Mouse (Mus musculus) intestine, embryonic 14.5 days (tissue): ENCODE data around the gene Wipi2. TPM values are rescaled to one million over a fixed set of nuclear protein-coding genes. Genes with fewer than 3 reads are reported as not detected.
A peak's percentile ranks its signal among the peaks of the same experiment; 100 is the strongest.

Source experiments
- ATAC-seq: fragments of 200-750 bp; cut with Nextera tagmentation; replicated peaks from 2 replicates; pipeline ENCODE4 v1.8.0; 2017; ENCODE audit warnings: low read depth, moderate number of reproducible peaks, moderate TSS enrichment, moderate library complexity; ENCODE audit not compliant: low FRiP score, low TSS enrichment
- DNase-seq: peaks from one replicate; pipeline ENCODE4 v3.0.0-alpha.2; 2018; ENCODE audit warnings: low spot score
- H3K27ac ChIP-seq: fragments of 300-500 bp; sonication (generic); 2 replicates; pipeline ENCODE4 v1.5.1; 2014; ENCODE audit warnings: low read depth, mild to moderate bottlenecking, control low read depth
- H3K27me3 ChIP-seq: fragments of 300-500 bp; sonication (generic); replicated peaks from 2 replicates; pipeline ENCODE4 v1.6.1; 2014; ENCODE audit warnings: low read length, control low read depth; ENCODE audit not compliant: control insufficient read depth, insufficient read depth
- H3K36me3 ChIP-seq: fragments of 300-500 bp; sonication (generic); 2 replicates; pipeline ENCODE4 v1.6.1; 2014; ENCODE audit warnings: low read length, control low read depth; ENCODE audit not compliant: control insufficient read depth, insufficient read depth
- H3K4me1 ChIP-seq: fragments of 300-500 bp; sonication (generic); replicated peaks from 2 replicates; pipeline ENCODE4 v1.6.1; 2014; ENCODE audit warnings: low read length, control low read depth, mixed read lengths; ENCODE audit not compliant: control insufficient read depth, insufficient read depth
- H3K4me2 ChIP-seq: fragments of 300-500 bp; sonication (generic); 2 replicates; pipeline ENCODE4 v1.6.1; 2014; ENCODE audit warnings: low read length
- H3K4me3 ChIP-seq: fragments of 300-500 bp; sonication (generic); 2 replicates; pipeline ENCODE4 v1.5.1; 2014; ENCODE audit warnings: low read depth, low read length, control low read depth, mixed read lengths
- H3K9ac ChIP-seq: fragments of 300-500 bp; sonication (generic); 2 replicates; pipeline ENCODE4 v1.6.1; 2014; ENCODE audit warnings: mild to moderate bottlenecking, low read length
- H3K9me3 ChIP-seq: fragments of 300-500 bp; sonication (generic); 2 replicates; pipeline ENCODE4 v1.6.1; 2016; ENCODE audit warnings: low read length, control low read depth; ENCODE audit not compliant: control insufficient read depth
- WGBS: fragments of 180-500 bp; shearing (Covaris S2); extraction: QIAGEN DNeasy Blood & Tissue Kit; methylation state at CpG from one replicate; pipeline ENCODE4 v1.1.7; 2014; 5-methylcytosine and 5-hydroxymethylcytosine counted together
- polyA plus RNA-seq: library from polyadenylated mRNA; unstranded; fragments of >200 nt; fragmentation: Nextera tagmentation; extraction: Ambion mirVana; gene quantifications from 2 replicates; pipeline ENCODE4 v1.2.1, GENCODE M21; 2014

Wipi2 gene
- polyA plus RNA-seq, 1 experiment from 2014 or later: 46.5 TPM

DNA sequence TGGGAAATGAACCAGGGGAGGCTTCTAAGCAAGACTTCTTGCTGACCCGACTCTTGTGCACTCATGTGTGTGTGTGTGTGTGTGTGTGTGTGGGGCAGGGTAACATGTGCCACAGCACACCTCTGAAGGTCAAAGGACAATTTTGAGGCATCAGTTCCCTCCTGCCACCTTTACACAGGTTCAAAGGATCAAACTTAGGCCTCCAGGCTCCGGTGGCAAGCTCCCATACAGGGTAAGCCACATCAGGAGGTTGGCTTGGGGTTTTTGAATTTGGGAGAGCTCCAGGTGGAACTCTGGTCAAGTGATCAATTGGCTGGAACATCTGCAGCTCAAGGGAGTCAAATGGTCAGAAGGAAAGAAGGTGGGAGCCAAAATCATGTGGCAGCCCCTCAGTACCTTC lies 6.1 kb upstream of the Wipi2 start:
- DNase-seq (no peak), ATAC-seq (no peak)
- H3K36me3 ChIP-seq: no peaks in the 10 kb centered on the region
- 78% methylated on average over 2 of the region's 2 CpGs for whole genome bisulfite sequencing
- no peaks in the 10 kb centered on the region for H3K9me3 ChIP-seq
- H3K4me1 ChIP-seq: no peaks in the 10 kb centered on the region
- H3K27me3 ChIP-seq: no peaks in the 10 kb centered on the region
- H3K9ac ChIP-seq: no peak overlapping the region
- no peak overlapping the region for H3K4me3 ChIP-seq
- no peak overlapping the region for H3K4me2 ChIP-seq
- H3K27ac ChIP-seq: no peak overlapping the region

DNA sequence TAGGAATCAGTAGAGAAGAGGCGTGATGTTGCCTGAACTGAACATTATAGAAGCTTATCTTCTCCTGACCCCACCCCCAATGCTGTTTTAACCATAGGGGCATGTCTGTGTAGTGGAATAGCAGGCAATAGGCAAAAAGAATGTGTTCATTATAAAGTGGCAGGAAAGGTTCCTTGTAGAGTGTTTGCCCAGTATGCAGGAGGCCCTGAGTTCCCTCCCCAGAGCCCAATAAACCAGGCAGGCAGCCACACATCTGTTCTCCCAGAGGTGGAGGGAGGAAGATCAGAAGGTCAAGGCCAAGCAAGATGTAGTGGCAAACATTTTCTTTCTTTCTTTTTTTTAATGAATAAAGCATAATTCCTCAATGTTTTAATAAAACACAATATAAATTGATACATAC lies 5.4 kb upstream of the Wipi2 start:
- Histone ChIP-seq H3K9me3 (no peaks in the 10 kb centered on the region), H3K4me2 (no peak overlapping the region), H3K36me3 (no peaks in the 10 kb centered on the region), H3K9ac (no peak overlapping the region), H3K4me1 (no peaks in the 10 kb centered on the region), H3K27ac (no peak overlapping the region), H3K4me3 (no peak overlapping the region), H3K27me3 (no peaks in the 10 kb centered on the region)
- DNase-seq (no peak), ATAC-seq (no peak)
- WGBS: 82% methylated on average over 1 of the region's 1 CpGs

DNA sequence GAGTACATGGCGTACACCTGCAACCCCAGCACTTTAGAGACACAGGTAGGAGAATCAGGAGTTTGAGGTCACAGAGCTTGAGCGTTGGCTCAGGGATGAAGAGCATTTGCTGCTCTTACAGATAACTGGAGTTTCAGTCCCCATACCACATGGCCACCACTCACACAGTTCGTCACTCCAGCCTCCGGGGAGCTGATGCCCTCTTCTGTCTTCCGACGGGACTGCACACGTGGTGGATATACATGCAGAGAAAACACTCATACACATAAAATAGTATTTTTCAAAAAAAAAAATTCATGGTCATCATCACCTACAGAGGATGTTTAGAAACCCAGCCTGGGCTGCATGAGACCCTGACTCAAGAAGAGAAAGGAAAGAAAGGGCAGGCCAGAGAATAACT lies 4.4 kb upstream of the Wipi2 start:
- Histone ChIP-seq H3K9me3 (no peaks in the 10 kb centered on the region), H3K4me1 (no peaks in the 10 kb centered on the region), H3K36me3 (no peaks in the 10 kb centered on the region), H3K9ac (no peak overlapping the region), H3K4me2 (no peak overlapping the region), H3K27me3 (no peaks in the 10 kb centered on the region), H3K27ac (no peak overlapping the region), H3K4me3 (no peak overlapping the region)
- no peak for DNase-seq
- ATAC-seq: no peak
- 91% methylated on average over 7 of the region's 7 CpGs for WGBS

DNA sequence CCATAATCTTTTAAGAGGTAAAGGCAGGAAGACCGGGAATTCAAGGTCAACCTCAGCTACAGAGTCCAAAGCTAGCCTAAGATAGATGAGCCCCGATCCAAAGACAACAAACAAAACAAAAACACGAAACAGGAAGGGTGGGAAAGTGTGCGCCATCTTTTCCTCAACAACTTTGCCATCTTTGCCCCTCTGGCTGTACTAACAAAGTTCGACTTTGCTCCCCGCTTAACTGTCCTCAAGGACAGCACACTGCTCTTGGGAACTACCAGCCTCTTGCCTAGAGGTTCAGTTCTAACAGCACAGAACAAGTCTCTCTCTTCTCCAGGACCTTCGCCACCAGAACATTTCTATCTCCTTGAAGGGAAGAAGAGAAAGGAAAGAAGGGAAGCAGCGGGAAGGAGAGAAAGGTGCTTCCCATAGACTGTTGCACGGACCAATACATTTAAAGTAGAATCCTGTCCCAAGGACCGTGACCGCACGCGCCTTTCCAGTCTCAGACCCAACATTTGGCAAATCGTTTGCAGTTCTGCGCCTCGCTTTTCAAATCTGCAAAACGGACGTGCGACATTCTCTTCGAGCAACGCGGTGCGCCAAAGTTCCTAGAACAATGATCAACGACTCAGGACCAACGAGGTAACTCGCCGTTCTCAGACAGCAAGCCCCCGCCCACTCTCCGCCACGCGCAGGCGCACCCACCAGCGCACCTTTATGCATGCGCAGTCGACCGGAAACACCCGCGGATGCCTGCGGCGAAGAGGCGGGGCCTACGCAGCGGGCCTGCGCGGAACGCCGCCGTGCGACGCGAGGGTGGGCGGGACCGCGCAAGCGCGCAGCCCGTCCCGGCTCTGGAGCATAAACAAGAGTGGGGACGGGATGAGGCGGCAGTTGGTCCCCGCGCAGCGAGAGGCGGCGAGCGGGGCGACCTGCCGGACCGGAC lies 1.5 kb downstream of the Wipi2 start:
- Histone ChIP-seq H3K4me3 (peak overlapping the region; percentile 97), H3K4me2 (peak overlapping the region; percentile 86), H3K9ac (peak overlapping the region; percentile 86), H3K36me3 (peaks cover 16% of the 10 kb centered on the region), H3K27me3 (no peaks in the 10 kb centered on the region), H3K4me1 (peaks cover 5% of the 10 kb centered on the region; the same call in 1 of the 2 replicates), H3K9me3 (no peaks in the 10 kb centered on the region), H3K27ac (peak overlapping the region; percentile 85)
- WGBS: under 1% methylated on average over 69 of the region's 69 CpGs
- DNase-seq (peak; percentile 95), ATAC-seq (peak; percentile 96)

DNA sequence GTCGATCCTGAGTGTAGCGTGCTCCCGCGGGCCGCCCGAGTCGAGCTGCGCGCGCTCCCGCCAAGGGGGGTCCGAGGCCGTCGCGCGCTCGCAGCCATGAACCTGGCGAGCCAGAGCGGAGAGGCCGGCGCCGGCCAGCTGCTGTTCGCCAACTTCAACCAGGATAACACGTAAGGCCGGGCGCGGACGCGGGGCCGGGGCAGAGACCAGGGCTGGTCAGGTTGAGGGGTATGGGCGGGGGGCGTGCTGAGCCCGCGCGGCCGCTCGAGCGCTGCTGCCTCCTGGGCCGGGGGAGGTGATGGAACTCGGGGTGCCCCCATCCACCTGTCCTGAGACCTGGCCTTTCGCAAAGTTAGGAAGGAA lies 2.1 kb downstream of the Wipi2 start:
- no peak for DNase-seq
- peak overlapping the region; percentile 82 for H3K27ac ChIP-seq
- peak overlapping the region; percentile 86 for H3K4me2 ChIP-seq
- WGBS: under 1% methylated on average over 40 of the region's 41 CpGs
- H3K9me3 ChIP-seq: no peaks in the 10 kb centered on the region
- peak overlapping the region; percentile 97 for H3K4me3 ChIP-seq
- peaks cover 20% of the 10 kb centered on the region for H3K36me3 ChIP-seq
- ATAC-seq: peak; percentile 79; the same call in 1 of the 2 replicates
- H3K4me1 ChIP-seq: peaks cover 5% of the 10 kb centered on the region; the same call in 1 of the 2 replicates
- H3K27me3 ChIP-seq: no peaks in the 10 kb centered on the region
- peak overlapping the region; percentile 86 for H3K9ac ChIP-seq

DNA sequence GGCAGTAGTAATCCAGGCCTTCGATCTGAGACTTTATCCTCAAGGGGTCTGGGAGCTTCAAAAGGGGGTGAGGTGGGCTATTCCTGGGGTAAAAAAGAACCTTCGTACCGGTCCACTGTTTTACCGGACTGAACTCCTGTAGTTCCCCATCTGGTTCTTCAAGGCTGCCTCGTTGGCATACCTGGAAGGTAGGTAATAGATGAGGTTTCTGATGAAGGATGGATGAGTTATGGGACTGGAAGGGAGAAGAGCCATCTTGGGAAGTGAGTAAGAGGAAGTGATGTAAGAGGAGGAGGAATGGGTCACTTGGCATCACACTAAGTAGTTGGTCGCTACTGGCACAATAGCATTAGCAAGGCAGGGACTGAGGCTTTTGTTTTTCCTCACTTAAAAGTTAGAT lies 2.7 kb downstream of the Wipi2 start:
- 13% methylated on average over 6 of the region's 6 CpGs for WGBS
- Histone ChIP-seq H3K36me3 (peaks cover 20% of the 10 kb centered on the region), H3K4me1 (peaks cover 5% of the 10 kb centered on the region; the same call in 1 of the 2 replicates), H3K27ac (no peak overlapping the region), H3K4me3 (peak overlapping the region; percentile 97), H3K4me2 (peak overlapping the region; percentile 86), H3K9me3 (no peaks in the 10 kb centered on the region), H3K27me3 (no peaks in the 10 kb centered on the region), H3K9ac (peak overlapping the region; percentile 86)
- DNase-seq (peak; percentile 54), ATAC-seq (no peak)

DNA sequence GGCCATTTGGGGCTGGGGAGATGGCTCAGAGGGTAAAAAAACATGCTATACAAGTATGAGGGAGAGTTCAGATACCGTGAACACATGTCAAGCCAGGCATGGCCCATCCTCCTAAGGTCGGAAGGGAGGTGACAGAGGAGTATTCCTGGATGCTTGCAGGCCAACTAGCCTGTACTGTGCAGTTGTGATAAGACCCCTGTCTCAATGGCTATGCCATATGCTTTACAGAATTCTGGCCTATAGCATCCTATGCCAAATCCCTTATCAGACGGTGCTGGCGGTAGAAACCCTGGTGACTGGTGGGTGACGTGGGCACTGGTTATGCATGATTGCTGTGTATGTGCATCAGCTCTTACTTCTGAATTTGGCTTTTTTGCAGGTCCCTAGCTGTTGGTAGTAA lies 10.3 kb downstream of the Wipi2 start:
- no peak for DNase-seq
- Histone ChIP-seq H3K9ac (no peak overlapping the region), H3K36me3 (peaks cover 59% of the 10 kb centered on the region), H3K4me1 (no peaks in the 10 kb centered on the region), H3K27ac (no peak overlapping the region), H3K4me2 (no peak overlapping the region), H3K27me3 (no peaks in the 10 kb centered on the region), H3K4me3 (no peak overlapping the region), H3K9me3 (no peaks in the 10 kb centered on the region)
- ATAC-seq: no peak
- 91% methylated on average over 5 of the region's 5 CpGs for WGBS

DNA sequence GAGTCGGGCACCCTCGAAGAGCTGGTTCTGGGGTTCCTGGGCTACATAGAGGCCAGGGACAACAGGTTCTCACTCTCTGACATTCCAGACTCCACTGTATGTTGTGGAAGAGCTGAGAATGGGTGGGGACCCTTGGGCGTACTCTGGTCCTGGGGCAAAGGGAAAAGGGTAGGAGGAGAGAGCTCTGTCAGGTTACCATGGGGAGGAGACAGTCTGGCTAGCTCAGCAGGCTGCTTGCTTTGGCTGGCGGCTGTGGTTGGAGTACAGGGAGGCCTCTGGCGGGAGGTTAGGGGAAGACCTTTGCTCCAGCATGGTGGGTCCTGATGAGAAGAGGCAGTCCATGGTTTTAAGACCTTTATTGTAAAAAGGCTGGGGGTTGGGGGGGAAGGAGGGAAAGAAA lies 12.6 kb downstream of the Wipi2 start:
- ATAC-seq: no peak
- 85% methylated on average over 5 of the region's 5 CpGs for WGBS
- DNase-seq: no peak
- H3K4me3 ChIP-seq: no peak overlapping the region
- no peaks in the 10 kb centered on the region for H3K4me1 ChIP-seq
- H3K36me3 ChIP-seq: peaks cover 51% of the 10 kb centered on the region
- H3K4me2 ChIP-seq: no peak overlapping the region
- no peak overlapping the region for H3K9ac ChIP-seq
- no peaks in the 10 kb centered on the region for H3K9me3 ChIP-seq
- no peaks in the 10 kb centered on the region for H3K27me3 ChIP-seq
- no peak overlapping the region for H3K27ac ChIP-seq
